Mouse (Mus musculus): ENCODE measurements around the gene Aoc2. TPM values are rescaled to one million over a fixed set of nuclear protein-coding genes. Genes with fewer than 3 reads are reported as not detected.
"Not testable (repeated sequence)": the region's sequence is repeated elsewhere in the genome, so short reads cannot be mapped to it uniquely, and the experiment has no call there.

The Aoc2 gene
- polyA plus RNA-seq, 1 experiment from 2014 or later, result 0.39 TPM

DNA sequence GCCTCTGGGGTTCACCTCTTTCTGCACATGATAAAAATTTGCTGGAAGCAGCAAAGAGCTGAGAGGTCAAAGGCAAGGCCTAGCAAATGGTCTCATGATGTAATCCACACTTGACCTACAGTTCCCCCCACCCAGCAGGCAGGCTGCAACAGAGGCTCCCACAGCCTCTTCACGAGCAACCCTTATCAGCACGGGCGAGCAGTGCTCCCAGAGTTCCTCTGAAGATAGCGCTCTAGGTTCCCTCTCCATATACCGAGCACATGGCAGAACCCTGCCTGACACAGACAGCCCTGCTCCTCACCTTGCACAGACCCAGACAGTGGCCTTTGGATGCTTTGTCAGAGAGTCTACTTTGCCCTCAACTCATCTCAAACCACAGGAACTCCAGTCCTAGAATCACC, 39.7 kb downstream of the Aoc2 start:
- no peaks in the 10 kb centered on the region for H3K27me3 ChIP-seq (ENCODE audit: control insufficient read depth, insufficient read depth, low read length)
- WGBS, result 41% methylated on average over 5 of the region's 5 CpGs
- no peak overlapping the region for H3K9ac ChIP-seq (ENCODE audit: low read length)
- no peak overlapping the region for H3K27ac ChIP-seq (replicated peaks)
- DNase-seq (ENCODE audit: low spot score) (no peak), ATAC-seq (ENCODE audit: low FRiP score, low TSS enrichment) (no peak)
- no peak overlapping the region for H3K4me3 ChIP-seq (ENCODE audit: low read depth, low read length)
- no peak for TF ChIP-seq CTCF (IDR thresholded peaks at IDR 0.05; ENCODE audit: low read depth)
- H3K4me1 ChIP-seq (replicated peaks; ENCODE audit: control insufficient read depth, insufficient read depth), result no peaks in the 10 kb centered on the region
- H3K36me3 ChIP-seq (ENCODE audit: control insufficient read depth, insufficient read depth, low read length), result no peaks in the 10 kb centered on the region
- H3K4me2 ChIP-seq (replicated peaks; ENCODE audit: low read depth), result no peak overlapping the region
- H3K9me3 ChIP-seq (ENCODE audit: control insufficient read depth, low read length), result no peaks in the 10 kb centered on the region

DNA sequence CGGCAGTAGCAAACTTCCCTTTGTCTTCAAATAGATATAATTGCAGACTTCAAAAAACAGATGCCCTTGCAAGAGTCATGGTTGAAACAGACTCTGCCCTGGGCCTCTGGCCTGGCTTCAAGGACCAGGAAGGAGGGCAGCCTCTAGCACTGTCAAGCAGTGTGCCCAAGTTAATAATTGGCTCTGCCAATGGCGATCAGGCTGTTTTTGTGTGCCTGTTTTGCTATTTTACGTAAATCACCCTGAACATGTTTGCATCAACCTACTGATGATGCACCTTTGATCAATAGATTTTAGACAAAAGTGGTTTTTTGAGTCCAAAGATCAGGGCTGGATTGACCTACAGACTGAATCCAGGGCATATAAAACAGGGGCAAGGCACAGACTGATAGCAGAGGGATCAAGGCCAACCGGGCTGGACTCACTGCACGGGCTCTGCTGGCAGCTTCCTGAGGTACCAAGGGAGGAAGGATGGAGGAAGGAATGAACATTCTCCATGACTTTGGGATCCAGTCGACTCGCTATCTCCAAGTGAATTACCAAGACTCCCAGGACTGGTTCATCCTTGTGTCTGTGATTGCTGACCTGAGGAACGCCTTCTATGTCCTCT, 42.6 kb downstream of the Aoc2 start, which contains the start of gene G6pc:
Gene G6pc, plus strand, starts transcription at position 236 of the 610 bp plus-strand sequence.
- TF ChIP-seq CTCF (IDR thresholded peaks at IDR 0.05; ENCODE audit: low read depth) (no peak), EP300 (optimal IDR thresholded peaks at IDR 0.05) (no peak)
- Histone ChIP-seq H3K36me3 (ENCODE audit: control insufficient read depth, insufficient read depth, low read length) (no peaks in the 10 kb centered on the region), H3K27ac (replicated peaks) (no peak within 1 kb of the TSS), H3K4me3 (ENCODE audit: low read depth, low read length) (no peak within 1 kb of the TSS), H3K4me2 (replicated peaks; ENCODE audit: low read depth) (no peak within 1 kb of the TSS), H3K4me1 (replicated peaks; ENCODE audit: control insufficient read depth, insufficient read depth) (no peaks in the 10 kb centered on the region), H3K27me3 (ENCODE audit: control insufficient read depth, insufficient read depth, low read length) (no peaks in the 10 kb centered on the region), H3K9me3 (ENCODE audit: control insufficient read depth, low read length) (no peaks in the 10 kb centered on the region), H3K9ac (ENCODE audit: low read length) (no peak within 1 kb of the TSS)
- WGBS, result 83% methylated on average over 8 of the region's 8 CpGs
- DNase-seq (ENCODE audit: low spot score) (no peak), ATAC-seq (ENCODE audit: low FRiP score, low TSS enrichment) (no peak)

DNA sequence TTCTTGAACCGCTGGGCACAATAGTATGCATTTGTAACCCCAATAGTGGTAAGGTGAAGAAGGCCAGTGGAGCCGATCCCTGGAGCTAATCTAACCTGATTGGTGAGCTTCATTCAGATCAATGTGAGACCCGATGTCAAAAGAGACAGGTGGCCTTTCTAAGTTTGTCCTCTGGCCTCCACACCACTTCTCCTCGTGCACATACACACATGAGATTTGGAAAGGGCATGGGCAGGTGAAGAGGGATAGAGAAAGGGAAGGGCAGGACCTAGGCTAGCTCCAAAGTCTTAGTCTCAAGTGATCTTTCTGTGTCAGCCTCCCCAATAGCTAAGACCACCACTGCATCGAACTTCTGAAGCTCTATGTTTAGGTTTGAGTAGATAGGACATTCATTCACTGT, 45.3 kb downstream of the Aoc2 start:
- WGBS, result 74% methylated on average over 5 of the region's 5 CpGs

DNA sequence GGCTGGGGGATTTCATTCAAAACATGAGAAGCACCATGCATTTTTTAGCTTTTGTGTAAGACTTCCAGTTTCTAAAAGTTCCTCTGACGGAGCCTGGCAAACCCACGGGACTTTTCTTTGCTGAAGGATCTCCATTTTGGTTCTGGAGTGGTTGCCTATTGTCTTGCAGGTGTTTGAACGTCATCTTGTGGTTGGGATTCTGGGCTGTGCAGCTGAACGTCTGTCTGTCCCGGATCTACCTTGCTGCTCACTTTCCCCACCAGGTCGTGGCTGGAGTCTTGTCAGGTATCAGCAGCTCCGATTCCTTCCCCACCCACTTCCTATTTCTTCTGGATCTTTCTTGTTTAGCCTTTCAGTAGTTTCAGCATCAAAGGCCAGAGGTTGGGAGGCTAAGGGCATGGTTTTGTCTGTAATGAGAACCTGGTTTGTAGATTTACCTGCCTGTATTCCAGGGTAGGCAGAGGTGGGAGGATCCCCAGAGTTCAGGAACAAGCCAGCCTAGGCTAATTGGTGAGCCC, 49.6 kb downstream of the Aoc2 start:
- Histone ChIP-seq H3K4me1 (replicated peaks; ENCODE audit: control insufficient read depth, insufficient read depth) (no peaks in the 10 kb centered on the region), H3K36me3 (ENCODE audit: control insufficient read depth, insufficient read depth, low read length) (no peaks in the 10 kb centered on the region), H3K9ac (ENCODE audit: low read length) (no peak overlapping the region), H3K9me3 (ENCODE audit: control insufficient read depth, low read length) (no peaks in the 10 kb centered on the region), H3K27me3 (ENCODE audit: control insufficient read depth, insufficient read depth, low read length) (no peaks in the 10 kb centered on the region), H3K4me3 (ENCODE audit: low read depth, low read length) (no peak overlapping the region), H3K27ac (replicated peaks) (no peak overlapping the region), H3K4me2 (replicated peaks; ENCODE audit: low read depth) (no peak overlapping the region)
- DNase-seq (ENCODE audit: low spot score) (no peak), ATAC-seq (ENCODE audit: low FRiP score, low TSS enrichment) (no peak)
- TF ChIP-seq EP300 (optimal IDR thresholded peaks at IDR 0.05) (no peak), CTCF (IDR thresholded peaks at IDR 0.05; ENCODE audit: low read depth) (no peak)
- 50% methylated on average over 7 of the region's 7 CpGs for whole genome bisulfite sequencing

More for the DNA sequence above, 45.3 kb downstream of the Aoc2 start:
- no peaks in the 10 kb centered on the region for H3K4me1 ChIP-seq (replicated peaks; ENCODE audit: control insufficient read depth, insufficient read depth)
- no peak overlapping the region for H3K4me2 ChIP-seq (replicated peaks; ENCODE audit: low read depth)
- no peaks in the 10 kb centered on the region for H3K27me3 ChIP-seq (ENCODE audit: control insufficient read depth, insufficient read depth, low read length)
- H3K9ac ChIP-seq (ENCODE audit: low read length), result no peak overlapping the region
- no peak for DNase-seq (ENCODE audit: low spot score)
- H3K27ac ChIP-seq (replicated peaks), result no peak overlapping the region
- no peak for ATAC-seq (ENCODE audit: low FRiP score, low TSS enrichment)
- no peak overlapping the region for H3K4me3 ChIP-seq (ENCODE audit: low read depth, low read length)
- TF ChIP-seq EP300 (optimal IDR thresholded peaks at IDR 0.05) (no peak), CTCF (IDR thresholded peaks at IDR 0.05; ENCODE audit: low read depth) (no peak)
- H3K9me3 ChIP-seq (ENCODE audit: control insufficient read depth, low read length), result no peaks in the 10 kb centered on the region
- H3K36me3 ChIP-seq (ENCODE audit: control insufficient read depth, insufficient read depth, low read length), result no peaks in the 10 kb centered on the region

DNA sequence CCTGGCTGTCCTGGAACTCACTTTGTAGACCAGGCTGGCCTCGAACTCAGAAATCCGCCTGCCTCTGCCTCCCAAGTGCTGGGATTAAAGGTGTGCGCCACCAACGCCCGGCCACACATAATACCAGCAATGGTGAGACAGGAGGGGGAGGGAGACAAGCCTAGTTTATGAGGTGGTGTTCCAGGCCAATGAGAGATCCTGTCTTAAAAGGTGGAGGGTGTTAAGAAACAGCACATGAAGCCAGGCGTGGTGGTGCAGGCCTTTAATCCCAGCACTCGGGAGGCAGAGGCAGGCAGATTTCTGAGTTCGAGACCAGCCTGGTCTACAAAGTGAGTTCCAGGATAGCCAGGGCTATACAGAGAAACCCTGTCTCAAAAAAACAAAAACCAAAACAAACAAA, 53.3 kb downstream of the Aoc2 start:
- H3K9ac ChIP-seq (ENCODE audit: low read length); H3K27ac ChIP-seq (replicated peaks); H3K36me3 ChIP-seq (ENCODE audit: control insufficient read depth, insufficient read depth, low read length): not testable (repeated sequence)

DNA sequence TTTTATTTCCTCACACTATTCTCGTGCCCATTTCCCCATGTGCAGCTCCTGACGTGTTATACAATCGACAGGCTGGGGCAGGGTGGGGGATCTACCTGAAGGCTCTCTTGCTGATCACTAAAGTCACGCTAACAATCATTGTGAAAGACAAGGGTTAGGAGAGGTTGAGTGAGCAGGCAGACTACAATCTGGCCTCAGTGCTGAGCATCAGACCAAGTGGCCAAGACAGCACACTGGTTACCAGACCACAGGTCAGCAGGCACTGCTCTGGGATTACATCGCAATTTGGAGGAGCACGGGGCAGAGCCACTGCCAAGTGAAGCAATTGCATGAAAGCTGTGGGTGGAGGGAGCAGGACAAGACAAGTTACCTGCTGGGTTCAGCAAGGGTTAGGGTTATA, 54.1 kb downstream of the Aoc2 start:
- DNase-seq (ENCODE audit: low spot score) (no peak), ATAC-seq (ENCODE audit: low FRiP score, low TSS enrichment) (no peak)
- Histone ChIP-seq H3K9ac (ENCODE audit: low read length) (no peak overlapping the region), H3K4me3 (ENCODE audit: low read depth, low read length) (no peak overlapping the region), H3K27me3 (ENCODE audit: control insufficient read depth, insufficient read depth, low read length) (no peaks in the 10 kb centered on the region), H3K9me3 (ENCODE audit: control insufficient read depth, low read length) (no peaks in the 10 kb centered on the region), H3K4me2 (replicated peaks; ENCODE audit: low read depth) (no peak overlapping the region), H3K4me1 (replicated peaks; ENCODE audit: control insufficient read depth, insufficient read depth) (no peaks in the 10 kb centered on the region), H3K36me3 (ENCODE audit: control insufficient read depth, insufficient read depth, low read length) (no peaks in the 10 kb centered on the region), H3K27ac (replicated peaks) (no peak overlapping the region)
- WGBS, result 69% methylated on average over 6 of the region's 6 CpGs
- no peak for TF ChIP-seq EP300 (optimal IDR thresholded peaks at IDR 0.05)
- TF ChIP-seq CTCF (IDR thresholded peaks at IDR 0.05; ENCODE audit: low read depth), result no peak

More for the DNA sequence above, 53.3 kb downstream of the Aoc2 start:
- not testable (repeated sequence) for H3K4me3 ChIP-seq (ENCODE audit: low read depth, low read length); DNase-seq (ENCODE audit: low spot score); H3K4me2 ChIP-seq (replicated peaks; ENCODE audit: low read depth); H3K9me3 ChIP-seq (ENCODE audit: control insufficient read depth, low read length); H3K27me3 ChIP-seq (ENCODE audit: control insufficient read depth, insufficient read depth, low read length); ATAC-seq (ENCODE audit: low FRiP score, low TSS enrichment); H3K4me1 ChIP-seq (replicated peaks; ENCODE audit: control insufficient read depth, insufficient read depth)
- WGBS, result 93% methylated on average over 8 of the region's 8 CpGs

Small RNAs within 50 kb of the gene (microRNA-seq; reads per million reads assigned to microRNA genes)
- not detected for gene Gm25593

Other genes with a start within 250 kb of the Aoc2 start
- gene Hsd17b1, start 246.7 kb upstream of the Aoc2 start, polyA plus RNA-seq (2015; fragmentation: Nextera tagmentation; extraction: Ambion mirVana), result 0.08 TPM in 1 of 2 replicates, not detected in the other
- 26.4 and 26.8 TPM in 2 replicates for gene Coasy, start 242.5 kb upstream of the Aoc2 start, polyA plus RNA-seq (2015; fragmentation: Nextera tagmentation; extraction: Ambion mirVana)
- gene Mlx, start 237.8 kb upstream of the Aoc2 start, polyA plus RNA-seq (2015; fragmentation: Nextera tagmentation; extraction: Ambion mirVana), result 42.3 and 42.4 TPM in 2 replicates
- gene Psmc3ip, start 229.6 kb upstream of the Aoc2 start, polyA plus RNA-seq (2015; fragmentation: Nextera tagmentation; extraction: Ambion mirVana), result 10.6 and 11.8 TPM in 2 replicates
- gene Retreg3, start 205.2 kb upstream of the Aoc2 start, polyA plus RNA-seq (2015; fragmentation: Nextera tagmentation; extraction: Ambion mirVana), result 16.1 and 17.9 TPM in 2 replicates
- gene Tubg1, start 205.1 kb upstream of the Aoc2 start, polyA plus RNA-seq (2015; fragmentation: Nextera tagmentation; extraction: Ambion mirVana), result 29.7 and 29.8 TPM in 2 replicates
- gene Tubg2, start 169.2 kb upstream of the Aoc2 start, polyA plus RNA-seq (2015; fragmentation: Nextera tagmentation; extraction: Ambion mirVana), result 3.0 and 3.1 TPM in 2 replicates
- gene Cntnap1, start 154.5 kb upstream of the Aoc2 start, polyA plus RNA-seq (2015; fragmentation: Nextera tagmentation; extraction: Ambion mirVana), result 0.52 and 0.94 TPM in 2 replicates
- gene Plekhh3, start 153.7 kb upstream of the Aoc2 start, polyA plus RNA-seq (2015; fragmentation: Nextera tagmentation; extraction: Ambion mirVana), result 23.8 and 25.6 TPM in 2 replicates
- gene Ccr10, start 149.6 kb upstream of the Aoc2 start, polyA plus RNA-seq (2015; fragmentation: Nextera tagmentation; extraction: Ambion mirVana), result 0.16 and 0.24 TPM in 2 replicates
- 8.1 and 9.4 TPM in 2 replicates for gene Ezh1, start 98.6 kb upstream of the Aoc2 start, polyA plus RNA-seq (2015; fragmentation: Nextera tagmentation; extraction: Ambion mirVana)
- gene Ramp2, start 79.0 kb upstream of the Aoc2 start, polyA plus RNA-seq (2015; fragmentation: Nextera tagmentation; extraction: Ambion mirVana), result 62.3 and 64.9 TPM in 2 replicates
- 141 and 157 TPM in 2 replicates for gene Vps25, start 71.4 kb upstream of the Aoc2 start, polyA plus RNA-seq (2015; fragmentation: Nextera tagmentation; extraction: Ambion mirVana)
- gene Wnk4, start 64.5 kb upstream of the Aoc2 start, polyA plus RNA-seq (2015; fragmentation: Nextera tagmentation; extraction: Ambion mirVana), result 15.9 and 18.4 TPM in 2 replicates
- gene Cntd1, start 46.1 kb upstream of the Aoc2 start, polyA plus RNA-seq (2015; fragmentation: Nextera tagmentation; extraction: Ambion mirVana), result 0.30 and 0.33 TPM in 2 replicates
- 175 and 180 TPM in 2 replicates for gene Coa3, start 45.9 kb upstream of the Aoc2 start, polyA plus RNA-seq (2015; fragmentation: Nextera tagmentation; extraction: Ambion mirVana)
- 102 and 110 TPM in 2 replicates for gene Becn1, start 22.8 kb upstream of the Aoc2 start, polyA plus RNA-seq (2015; fragmentation: Nextera tagmentation; extraction: Ambion mirVana)
- 64.2 and 66.9 TPM in 2 replicates for gene Psme3, start 8.8 kb upstream of the Aoc2 start, polyA plus RNA-seq (2015; fragmentation: Nextera tagmentation; extraction: Ambion mirVana)
- gene Aoc3, start 5.5 kb downstream of the Aoc2 start, polyA plus RNA-seq (2015; fragmentation: Nextera tagmentation; extraction: Ambion mirVana), result 5.1 TPM in 2 replicates
- 0.27 and 0.35 TPM in 2 replicates for gene G6pc, start 42.5 kb downstream of the Aoc2 start, polyA plus RNA-seq (2015; fragmentation: Nextera tagmentation; extraction: Ambion mirVana)
- 29.8 and 30.0 TPM in 2 replicates for gene Aarsd1, start 92.6 kb downstream of the Aoc2 start, polyA plus RNA-seq (2015; fragmentation: Nextera tagmentation; extraction: Ambion mirVana)
- gene Gm27029, start 99.7 kb downstream of the Aoc2 start, polyA plus RNA-seq (2015; fragmentation: Nextera tagmentation; extraction: Ambion mirVana), result 3.1 TPM in 2 replicates
- 11.3 and 11.5 TPM in 2 replicates for gene Rundc1, start 100.0 kb downstream of the Aoc2 start, polyA plus RNA-seq (2015; fragmentation: Nextera tagmentation; extraction: Ambion mirVana)
- gene Ptges3l, start 100.3 kb downstream of the Aoc2 start, polyA plus RNA-seq (2015; fragmentation: Nextera tagmentation; extraction: Ambion mirVana), result 11.1 and 13.4 TPM in 2 replicates
- 317 and 371 TPM in 2 replicates for gene Rpl27, start 117.2 kb downstream of the Aoc2 start, polyA plus RNA-seq (2015; fragmentation: Nextera tagmentation; extraction: Ambion mirVana)
- 37.4 and 37.5 TPM in 2 replicates for gene Ifi35, start 123.3 kb downstream of the Aoc2 start, polyA plus RNA-seq (2015; fragmentation: Nextera tagmentation; extraction: Ambion mirVana)
- gene Rnd2, start 139.9 kb downstream of the Aoc2 start, polyA plus RNA-seq (2015; fragmentation: Nextera tagmentation; extraction: Ambion mirVana), result 15.3 and 16.1 TPM in 2 replicates
- 63.4 and 71.1 TPM in 2 replicates for gene Vat1, start 141.2 kb downstream of the Aoc2 start, polyA plus RNA-seq (2015; fragmentation: Nextera tagmentation; extraction: Ambion mirVana)
- 1.1 and 2.5 TPM in 2 replicates for gene Brca1, start 226.9 kb downstream of the Aoc2 start, polyA plus RNA-seq (2015; fragmentation: Nextera tagmentation; extraction: Ambion mirVana)
- 34.5 TPM in 2 replicates for gene Nbr1, start 227.1 kb downstream of the Aoc2 start, polyA plus RNA-seq (2015; fragmentation: Nextera tagmentation; extraction: Ambion mirVana)